Mouse (Mus musculus) limb, embryonic 12.5 days (tissue): ENCODE data around the gene Rasgef1b. TPM values are rescaled to one million over a fixed set of nuclear protein-coding genes. Genes with fewer than 3 reads are reported as not detected.

ENCODE experiments used
- ATAC-seq: fragments of 200-750 bp; cut with Nextera tagmentation; 2 replicates; pipeline ENCODE4 v1.8.0; 2017; ENCODE audit warnings: low read depth, moderate TSS enrichment; ENCODE audit not compliant: insufficient number of reproducible peaks, insufficient read depth, low FRiP score, low TSS enrichment
- H3K27ac ChIP-seq: fragments of 300-500 bp; sonication (generic); 2 replicates; pipeline ENCODE4 v1.5.1; 2016; ENCODE audit warnings: mild to moderate bottlenecking, moderate library complexity
- H3K27me3 ChIP-seq: fragments of 300-500 bp; sonication (generic); 2 replicates; pipeline ENCODE4 v1.6.1; 2016; ENCODE audit warnings: mild to moderate bottlenecking, moderate library complexity
- H3K36me3 ChIP-seq: fragments of 300-500 bp; sonication (generic); 2 replicates; pipeline ENCODE4 v1.6.1; 2016; ENCODE audit warnings: mild to moderate bottlenecking, moderate library complexity
- H3K4me1 ChIP-seq: fragments of 300-500 bp; sonication (generic); replicated peaks from 2 replicates; pipeline ENCODE4 v1.6.1; 2016
- H3K4me2 ChIP-seq: fragments of 300-500 bp; sonication (generic); 2 replicates; pipeline ENCODE4 v1.6.1; 2016; ENCODE audit warnings: mild to moderate bottlenecking, moderate library complexity
- H3K4me3 ChIP-seq: fragments of 300-500 bp; sonication (generic); replicated peaks from 2 replicates; pipeline ENCODE4 v1.5.1; 2016; ENCODE audit warnings: mild to moderate bottlenecking
- H3K9ac ChIP-seq: fragments of 300-500 bp; sonication (generic); replicated peaks from 2 replicates; pipeline ENCODE4 v1.6.1; 2016; ENCODE audit warnings: mild to moderate bottlenecking, moderate library complexity
- H3K9me3 ChIP-seq: fragments of 300-500 bp; sonication (generic); 2 replicates; pipeline ENCODE4 v1.6.1; 2016; ENCODE audit warnings: mild to moderate bottlenecking, moderate library complexity
- WGBS: fragments of 180-500 bp; shearing (Covaris S2); methylation state at CpG from one replicate; pipeline ENCODE4 v1.1.7; 2016; 5-methylcytosine and 5-hydroxymethylcytosine counted together
- polyA plus RNA-seq: library from polyadenylated mRNA; unstranded; fragments of >200 nt; fragmentation: Nextera tagmentation; extraction: Ambion mirVana; gene quantifications from 2 replicates; pipeline ENCODE4 v1.2.1, GENCODE M21; 2016

The Rasgef1b gene
- polyA plus RNA-seq, 1 experiment from 2014 or later, result 48.7 TPM

DNA sequence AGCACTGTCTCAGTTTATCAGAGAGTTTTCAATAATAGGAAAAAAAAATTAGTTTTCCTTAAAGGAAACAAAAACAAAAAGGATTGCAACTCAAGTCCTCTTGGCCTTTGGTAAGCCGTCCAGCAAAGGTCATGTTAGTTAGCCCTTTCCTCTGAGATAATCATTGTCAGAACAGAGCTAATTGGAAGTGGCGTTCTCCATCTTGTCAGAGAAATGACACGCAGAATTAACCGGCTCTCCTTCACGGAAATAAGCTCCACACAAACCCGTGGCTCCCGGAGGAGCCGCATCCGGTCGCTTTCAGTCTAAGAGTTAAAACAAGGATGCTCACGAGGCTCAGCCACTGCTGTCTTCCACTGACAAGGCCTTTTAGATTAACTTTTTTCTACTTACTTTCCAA lies 217.8 kb downstream of the Rasgef1b start:
- ATAC-seq, result no peak
- H3K9me3 ChIP-seq, result no peaks in the 10 kb centered on the region
- 42% methylated on average over 11 of the region's 11 CpGs for WGBS
- no peaks in the 10 kb centered on the region for H3K36me3 ChIP-seq
- H3K27me3 ChIP-seq, result no peaks in the 10 kb centered on the region
- H3K4me2 ChIP-seq, result no peak overlapping the region
- H3K27ac ChIP-seq, result no peak overlapping the region
- H3K4me3 ChIP-seq, result no peak overlapping the region
- no peak overlapping the region for H3K9ac ChIP-seq
- H3K4me1 ChIP-seq, result no peaks in the 10 kb centered on the region; the same call in 1 of the 2 replicates

DNA sequence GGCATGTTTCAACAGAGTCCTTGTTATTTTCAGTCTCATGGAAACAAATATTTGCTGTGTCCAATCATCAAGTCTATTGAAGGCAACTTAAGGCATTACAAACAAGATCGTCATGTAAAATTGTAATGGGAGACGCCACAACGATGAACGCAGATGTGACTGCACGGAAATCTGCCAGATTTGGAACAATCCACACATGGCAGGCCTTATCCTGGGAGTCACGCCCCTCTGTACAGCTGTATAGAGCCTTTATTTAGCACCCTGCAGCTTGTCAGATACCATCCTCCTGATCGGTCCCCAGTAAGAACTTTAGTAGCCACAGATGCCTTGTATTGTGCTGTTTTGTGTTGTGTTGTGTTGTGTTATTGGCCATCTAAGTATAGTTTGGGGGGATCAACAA lies 222.8 kb downstream of the Rasgef1b start:
- H3K9me3 ChIP-seq, result no peaks in the 10 kb centered on the region
- no peak overlapping the region for H3K9ac ChIP-seq
- no peak overlapping the region for H3K27ac ChIP-seq
- no peak overlapping the region for H3K4me2 ChIP-seq
- 85% methylated on average over 7 of the region's 7 CpGs for WGBS
- no peak overlapping the region for H3K4me3 ChIP-seq
- ATAC-seq, result no peak
- no peaks in the 10 kb centered on the region for H3K36me3 ChIP-seq
- peaks cover 9% of the 10 kb centered on the region for H3K4me1 ChIP-seq
- no peaks in the 10 kb centered on the region for H3K27me3 ChIP-seq

DNA sequence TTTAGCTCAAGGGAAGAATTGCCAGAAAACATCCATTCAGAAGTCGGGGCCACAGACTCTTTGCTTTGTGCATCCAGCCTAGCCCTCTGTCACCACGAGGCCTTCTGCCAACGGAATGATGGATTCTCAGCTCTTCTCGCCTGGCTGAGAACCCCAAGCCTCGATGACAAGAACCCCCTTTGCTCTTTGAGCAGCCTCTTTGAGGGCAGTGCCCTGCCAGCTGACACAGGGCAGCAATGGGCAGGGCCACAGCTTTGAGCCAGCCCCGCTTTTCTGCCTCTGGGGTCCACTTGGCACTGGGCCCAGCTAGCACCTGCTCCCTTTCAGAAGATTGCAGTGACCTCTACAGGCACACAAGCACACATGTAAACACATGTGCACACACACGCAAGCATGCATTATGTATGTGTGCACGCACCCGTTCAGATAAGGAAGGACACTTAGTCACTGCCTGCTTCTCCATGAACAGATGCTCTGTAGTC lies 224.5 kb downstream of the Rasgef1b start:
- Histone ChIP-seq H3K9me3 (no peaks in the 10 kb centered on the region), H3K4me3 (no peak overlapping the region), H3K27ac (no peak overlapping the region), H3K36me3 (no peaks in the 10 kb centered on the region), H3K27me3 (no peaks in the 10 kb centered on the region), H3K4me2 (no peak overlapping the region), H3K9ac (no peak overlapping the region), H3K4me1 (peaks cover 9% of the 10 kb centered on the region)
- ATAC-seq, result no peak
- 82% methylated on average over 9 of the region's 9 CpGs for WGBS

DNA sequence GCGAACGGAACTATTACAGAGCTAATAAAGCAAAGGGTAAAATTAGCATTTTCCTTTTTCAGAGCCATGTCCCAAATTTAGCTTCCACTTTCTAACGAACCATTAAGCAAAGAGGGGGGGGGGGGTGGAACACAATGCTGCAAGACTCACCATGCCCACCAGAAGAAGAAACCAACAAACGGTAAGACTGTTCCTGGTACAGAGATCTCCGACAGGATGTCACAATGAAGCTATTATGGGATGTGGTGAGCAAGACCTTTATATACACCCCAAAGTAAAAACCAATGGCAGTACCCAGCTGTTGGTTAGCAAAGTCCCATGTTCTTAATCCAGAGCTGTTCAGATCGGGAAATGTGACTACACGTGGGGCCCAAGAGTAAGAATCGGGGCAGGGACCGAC lies 226.2 kb downstream of the Rasgef1b start:
- ATAC-seq, result no peak
- Histone ChIP-seq H3K4me2 (no peak overlapping the region), H3K27me3 (no peaks in the 10 kb centered on the region), H3K4me1 (peaks cover 10% of the 10 kb centered on the region), H3K9me3 (no peaks in the 10 kb centered on the region), H3K36me3 (no peaks in the 10 kb centered on the region), H3K9ac (no peak overlapping the region), H3K4me3 (no peak overlapping the region), H3K27ac (no peak overlapping the region)
- WGBS, result 80% methylated on average over 9 of the region's 9 CpGs

DNA sequence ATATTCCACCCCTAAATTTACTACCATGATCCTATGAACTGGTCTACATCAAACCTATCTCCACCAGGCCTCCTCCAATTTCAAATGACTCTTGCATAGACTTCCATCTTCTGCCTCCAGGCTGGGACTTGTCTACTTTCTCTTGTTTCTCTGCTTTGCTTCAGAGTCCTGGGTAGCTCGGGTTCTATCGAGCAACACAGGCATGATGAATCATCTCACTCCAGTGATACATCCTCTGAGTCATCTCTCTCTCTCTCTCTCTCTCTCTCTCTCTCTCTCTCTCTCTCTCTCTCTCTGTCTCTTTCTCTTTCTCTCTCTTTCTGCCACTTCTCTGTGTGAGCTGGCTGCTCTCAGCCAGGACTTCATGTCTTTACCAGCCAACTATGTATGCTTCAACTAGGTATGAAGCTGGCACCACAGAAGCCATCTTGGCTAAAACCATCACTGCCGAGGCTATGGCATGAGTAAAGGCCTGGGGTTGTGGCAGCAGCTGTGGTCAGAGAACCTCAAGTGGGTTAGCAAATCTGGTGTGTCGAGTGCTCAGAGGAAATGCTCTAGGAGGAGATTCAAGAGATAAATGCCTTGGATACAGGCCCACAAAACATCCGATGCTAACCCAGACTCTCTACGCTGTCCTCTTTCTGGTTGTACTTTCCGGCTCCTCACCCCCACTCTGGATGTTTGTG lies 229.3 kb downstream of the Rasgef1b start:
- Histone ChIP-seq H3K9me3 (no peaks in the 10 kb centered on the region), H3K4me3 (no peak overlapping the region), H3K36me3 (no peaks in the 10 kb centered on the region), H3K4me1 (peaks cover 30% of the 10 kb centered on the region), H3K9ac (no peak overlapping the region), H3K27me3 (no peaks in the 10 kb centered on the region), H3K27ac (no peak overlapping the region), H3K4me2 (no peak overlapping the region)
- no peak for ATAC-seq
- 80% methylated on average over 7 of the region's 7 CpGs for WGBS

DNA sequence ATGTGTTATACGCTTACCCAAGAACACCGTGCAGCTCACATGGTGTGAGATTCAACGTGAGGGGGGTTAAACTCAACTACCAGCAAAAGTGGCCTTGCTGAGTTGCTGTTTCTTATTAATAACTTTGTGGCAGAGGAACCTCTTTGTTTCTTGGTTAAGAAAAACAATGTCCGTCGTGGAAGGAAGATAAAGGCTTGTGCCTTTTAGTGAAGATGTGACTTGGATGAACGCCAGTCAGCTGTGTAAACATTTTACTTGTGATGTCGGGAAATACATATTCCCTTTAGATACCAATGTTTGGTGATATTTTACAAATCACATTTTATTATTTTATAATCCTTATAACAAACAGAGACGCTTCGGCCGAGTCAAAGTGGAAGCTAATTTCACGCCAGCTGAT lies 231.0 kb downstream of the Rasgef1b start:
- Histone ChIP-seq H3K4me2 (no peak overlapping the region), H3K27ac (no peak overlapping the region), H3K36me3 (no peaks in the 10 kb centered on the region), H3K9me3 (no peaks in the 10 kb centered on the region), H3K4me1 (peaks cover 24% of the 10 kb centered on the region), H3K27me3 (no peaks in the 10 kb centered on the region), H3K9ac (no peak overlapping the region), H3K4me3 (no peak overlapping the region)
- 83% methylated on average over 11 of the region's 11 CpGs for WGBS
- ATAC-seq, result no peak

DNA sequence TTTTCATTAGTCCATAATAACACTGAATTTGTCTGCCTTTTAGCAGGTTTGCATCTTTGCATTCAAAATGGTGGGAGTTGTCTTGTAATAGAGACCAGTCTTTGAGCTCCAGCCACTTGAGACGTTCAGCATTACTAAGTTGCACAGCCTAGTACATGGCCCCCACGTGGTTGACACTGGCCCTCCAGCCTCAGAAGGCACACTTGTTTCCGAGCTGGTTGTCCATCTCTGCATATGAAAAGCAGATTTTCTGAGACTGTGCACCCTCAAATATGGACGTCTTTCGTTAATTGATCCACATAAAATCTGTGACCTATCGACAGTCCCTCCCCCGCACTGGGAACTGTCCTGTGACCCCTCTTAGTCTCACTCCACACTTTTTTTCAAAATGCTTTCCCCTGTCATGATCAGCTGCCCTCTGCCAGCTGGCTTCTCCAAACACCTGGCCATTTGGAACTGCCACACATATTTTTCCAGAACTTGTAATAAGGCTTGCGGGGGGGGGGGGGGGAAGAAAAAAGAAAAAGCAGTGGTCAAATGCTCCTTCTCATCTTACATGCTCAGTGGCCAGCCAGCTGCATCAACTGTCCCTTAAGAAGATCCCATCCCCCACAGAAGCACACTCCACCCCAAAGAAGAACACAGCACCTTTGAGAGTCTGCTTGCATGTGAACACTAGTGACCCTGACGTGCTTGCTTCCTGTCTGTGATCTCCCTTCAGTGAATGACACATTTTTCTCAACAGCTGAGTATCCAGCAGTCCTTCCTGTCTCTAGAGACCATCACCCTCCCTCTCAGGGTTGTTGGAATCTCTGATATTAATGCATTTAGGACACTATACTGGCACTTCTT lies 231.7 kb downstream of the Rasgef1b start:
- 55% methylated on average over 9 of the region's 9 CpGs for WGBS
- Histone ChIP-seq H3K4me2 (no peak overlapping the region), H3K27me3 (no peaks in the 10 kb centered on the region), H3K4me1 (peaks cover 24% of the 10 kb centered on the region), H3K36me3 (no peaks in the 10 kb centered on the region), H3K9ac (no peak overlapping the region), H3K9me3 (no peaks in the 10 kb centered on the region), H3K4me3 (no peak overlapping the region), H3K27ac (no peak overlapping the region)
- ATAC-seq, result no peak; the same call in 1 of the 2 replicates

GRCm38 (mm10) chr5:99496157-99496453 lies 232.8 kb downstream of the Rasgef1b start:
- ATAC-seq, result no peak
- H3K9me3 ChIP-seq, result no peaks in the 10 kb centered on the region
- no peak overlapping the region for H3K27ac ChIP-seq
- H3K36me3 ChIP-seq, result no peaks in the 10 kb centered on the region
- H3K4me2 ChIP-seq, result no peak overlapping the region
- H3K27me3 ChIP-seq, result no peaks in the 10 kb centered on the region
- H3K4me3 ChIP-seq, result no peak overlapping the region
- WGBS, result 17% methylated on average over 1 of the region's 1 CpGs
- no peak overlapping the region for H3K9ac ChIP-seq
- H3K4me1 ChIP-seq, result peaks cover 24% of the 10 kb centered on the region

DNA sequence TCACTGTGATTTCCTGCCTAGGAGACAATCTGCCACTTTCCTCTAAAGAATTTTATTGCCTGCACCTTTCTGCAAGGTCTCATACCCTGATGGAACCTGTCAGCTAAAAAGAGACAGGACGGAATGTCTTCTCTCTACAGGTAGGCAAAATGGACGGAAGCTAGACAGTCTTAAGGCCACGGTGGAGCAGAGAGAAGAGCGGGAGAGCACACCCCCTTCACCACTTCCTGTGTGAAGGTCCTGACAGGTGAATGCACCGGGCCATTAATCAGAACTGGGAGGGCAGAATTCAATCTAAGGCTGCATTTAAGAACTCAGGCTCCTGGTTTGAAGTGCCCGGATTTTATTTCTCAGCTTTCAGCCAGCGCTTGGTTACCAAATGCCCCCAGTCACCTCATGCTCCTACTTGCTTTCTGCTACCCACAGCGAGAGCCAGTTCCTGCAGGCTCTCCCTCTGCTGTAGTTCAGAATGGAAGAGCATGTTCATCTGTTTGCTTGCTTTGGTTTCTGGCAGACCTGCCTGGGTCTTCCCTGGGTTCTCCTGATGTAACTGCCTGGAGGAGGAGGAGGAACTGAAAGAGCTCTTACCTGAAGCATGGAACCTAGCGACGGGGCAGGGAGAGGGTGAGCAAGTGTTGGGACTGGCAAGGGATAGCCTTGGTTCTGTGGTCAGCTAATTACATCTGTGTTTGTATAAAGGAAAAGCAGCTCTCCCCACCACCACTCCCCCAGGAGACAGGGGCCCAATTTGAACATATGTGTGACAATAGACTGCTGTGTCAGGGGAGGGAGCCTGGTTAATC lies 233.3 kb downstream of the Rasgef1b start:
- no peak overlapping the region for H3K4me3 ChIP-seq
- no peak for ATAC-seq
- 0 out of 2 replicates have a peak overlapping the region, but pooled peaks have one; percentile 50 for H3K27ac ChIP-seq
- peaks cover 24% of the 10 kb centered on the region for H3K4me1 ChIP-seq
- H3K4me2 ChIP-seq, result no peak overlapping the region
- H3K27me3 ChIP-seq, result no peaks in the 10 kb centered on the region
- H3K9me3 ChIP-seq, result no peaks in the 10 kb centered on the region
- 55% methylated on average over 10 of the region's 10 CpGs for WGBS
- H3K36me3 ChIP-seq, result no peaks in the 10 kb centered on the region
- no peak overlapping the region for H3K9ac ChIP-seq

DNA sequence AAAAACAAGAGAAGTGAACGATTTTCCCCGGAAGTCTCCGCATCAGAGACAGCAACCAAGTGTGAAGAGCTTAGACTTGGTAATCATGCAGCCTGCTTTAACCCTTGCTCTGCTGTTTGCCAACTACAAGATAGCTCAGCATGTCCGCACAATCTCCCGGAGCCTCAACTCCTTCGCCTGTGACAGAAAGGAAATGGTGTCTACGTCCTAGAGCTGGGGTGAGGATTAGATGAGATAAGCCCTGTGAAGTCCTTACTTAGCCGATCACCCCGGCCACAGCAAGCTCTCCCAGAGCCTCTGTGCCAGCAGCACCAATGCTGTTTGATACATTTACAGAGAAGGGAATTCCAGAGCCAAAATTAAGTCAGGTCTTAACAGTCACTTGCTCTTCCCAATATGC lies 235.0 kb downstream of the Rasgef1b start:
- no peaks in the 10 kb centered on the region for H3K9me3 ChIP-seq
- H3K4me2 ChIP-seq, result no peak overlapping the region
- no peak overlapping the region for H3K27ac ChIP-seq
- ATAC-seq, result no peak
- no peaks in the 10 kb centered on the region for H3K27me3 ChIP-seq
- no peak overlapping the region for H3K4me3 ChIP-seq
- WGBS, result 76% methylated on average over 9 of the region's 9 CpGs
- peaks cover 24% of the 10 kb centered on the region for H3K4me1 ChIP-seq
- H3K9ac ChIP-seq, result no peak overlapping the region
- no peaks in the 10 kb centered on the region for H3K36me3 ChIP-seq

GRCm38 (mm10) chr5:99493017-99493416 lies 235.8 kb downstream of the Rasgef1b start:
- 90% methylated on average over 3 of the region's 3 CpGs for WGBS
- Histone ChIP-seq H3K9ac (no peak overlapping the region), H3K9me3 (no peaks in the 10 kb centered on the region), H3K4me3 (no peak overlapping the region), H3K4me1 (peaks cover 24% of the 10 kb centered on the region), H3K4me2 (no peak overlapping the region), H3K27ac (no peak overlapping the region), H3K36me3 (no peaks in the 10 kb centered on the region), H3K27me3 (no peaks in the 10 kb centered on the region)
- no peak for ATAC-seq
